Mouse (Mus musculus): ENCODE data around the gene Nr2c2ap.
A peak's percentile ranks its signal among the peaks of the same experiment; 100 is the strongest.

The Nr2c2ap gene

DNA sequence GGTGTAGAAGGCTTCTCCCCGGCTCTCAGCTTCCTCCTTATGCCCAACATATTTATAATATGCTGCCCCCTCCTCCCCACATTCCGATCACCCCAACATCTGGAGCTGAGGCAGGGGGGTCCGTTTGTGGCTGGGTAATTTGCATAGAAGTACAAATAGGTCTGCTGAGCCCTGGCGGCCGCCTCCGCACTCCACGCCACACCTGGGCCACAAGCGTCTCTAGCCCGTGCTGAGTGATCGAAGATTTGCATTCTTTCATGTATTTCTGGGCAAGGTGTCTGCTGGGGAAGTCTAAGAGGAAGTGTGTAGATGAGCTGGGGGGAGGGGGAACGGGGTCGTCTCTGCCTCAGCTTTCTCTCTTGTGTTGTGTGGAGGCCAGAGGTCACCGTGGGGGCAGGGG is 28.9 kb downstream of the Nr2c2ap start:
- no peak for DNase-seq (ENCODE audit: low spot score in 2 of 2)

DNA sequence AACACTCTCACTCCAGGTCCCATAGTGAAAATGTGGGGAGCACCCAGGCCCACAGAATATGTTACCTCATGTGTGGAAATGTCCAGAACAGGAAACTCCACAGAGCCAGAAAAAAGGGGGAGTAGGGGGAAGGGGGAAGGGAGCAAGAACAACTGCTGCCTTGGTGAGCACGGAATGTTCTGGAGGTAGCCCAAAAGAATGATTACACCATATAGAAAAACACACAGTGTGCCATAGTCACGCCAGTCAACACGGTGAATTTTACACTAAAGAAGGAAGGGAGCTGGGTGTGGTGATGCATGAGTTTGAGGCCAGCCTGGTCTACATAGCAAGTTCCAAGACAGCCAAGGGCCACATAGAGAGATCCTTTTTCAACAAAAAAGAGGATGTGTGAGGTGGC is 32.2 kb downstream of the Nr2c2ap start:
- no peak for DNase-seq (ENCODE audit: low spot score in 2 of 2)

DNA sequence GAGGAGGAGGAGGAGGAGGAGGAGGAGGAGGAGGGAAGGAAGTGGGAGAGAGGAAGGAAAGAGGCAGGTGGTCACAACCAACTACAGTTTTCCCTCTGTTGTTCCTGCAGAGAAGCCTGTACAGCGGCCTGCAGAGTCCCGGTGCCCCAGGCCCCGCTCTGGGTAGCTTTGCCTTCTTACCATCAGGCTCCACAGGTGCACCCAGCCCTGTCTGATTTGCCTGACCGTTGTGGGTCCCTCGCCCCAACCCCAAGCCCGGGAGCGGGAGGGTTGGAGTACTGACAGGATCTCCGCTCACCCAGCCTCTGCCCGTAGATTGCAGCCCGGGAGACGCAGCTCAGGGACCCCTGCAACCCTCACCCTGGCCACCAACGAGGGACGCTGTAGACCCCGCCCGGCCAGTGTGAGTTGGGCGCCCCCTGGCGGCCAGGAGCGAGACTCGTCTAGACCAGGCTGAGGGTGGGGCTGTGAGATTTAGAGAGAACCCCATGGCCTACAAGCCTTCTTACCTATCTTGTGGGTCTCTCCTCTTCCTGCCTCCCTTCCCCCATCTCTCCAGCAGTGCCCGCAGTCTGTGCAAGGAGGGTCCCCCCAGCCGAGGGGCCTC is 35.5 kb downstream of the Nr2c2ap start:
- peak in 1 of 2 experiments; percentile 50 for DNase-seq (ENCODE audit: low spot score in 2 of 2)

DNA sequence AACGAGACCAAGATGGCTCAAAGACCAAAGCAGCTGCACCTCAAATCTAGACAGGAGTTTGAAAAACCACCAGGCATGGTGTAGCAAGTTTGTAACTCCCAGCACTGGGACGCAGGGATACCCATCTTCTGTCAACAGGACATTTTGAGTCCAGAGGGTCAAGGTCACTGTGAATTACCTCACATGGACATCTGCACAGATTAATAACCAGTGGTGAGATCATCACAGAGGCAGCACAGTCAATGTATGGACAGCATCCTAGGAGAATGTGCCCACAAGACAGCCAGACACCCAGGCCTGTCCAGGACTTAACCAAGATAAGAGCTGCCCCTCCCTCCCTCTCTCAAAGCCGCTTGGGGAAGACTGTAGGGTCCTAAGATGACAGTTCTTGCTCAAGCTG is 39.0 kb downstream of the Nr2c2ap start:
- no peak for DNase-seq (ENCODE audit: low spot score in 2 of 2)

DNA sequence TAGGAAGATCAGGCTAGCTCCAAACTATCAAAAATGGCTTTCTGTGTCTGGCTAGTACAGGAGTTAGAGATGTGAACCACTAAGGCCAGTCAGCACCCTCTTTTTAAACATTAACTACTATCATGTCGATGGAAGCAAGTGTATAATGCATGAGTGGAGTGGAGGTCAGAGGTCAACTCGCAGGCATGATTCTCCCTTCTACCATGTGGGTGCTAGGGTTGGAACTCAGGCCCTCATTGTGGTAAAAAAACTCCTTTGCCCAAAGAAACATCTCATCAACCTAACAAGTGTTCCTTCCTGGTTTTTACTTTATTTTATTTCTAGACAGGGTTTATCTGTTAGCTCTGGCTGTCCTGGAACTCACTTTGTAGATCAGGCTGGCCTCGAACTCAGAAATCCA is 39.6 kb downstream of the Nr2c2ap start:
- DNase-seq (ENCODE audit: low spot score in 2 of 2): no peak

DNA sequence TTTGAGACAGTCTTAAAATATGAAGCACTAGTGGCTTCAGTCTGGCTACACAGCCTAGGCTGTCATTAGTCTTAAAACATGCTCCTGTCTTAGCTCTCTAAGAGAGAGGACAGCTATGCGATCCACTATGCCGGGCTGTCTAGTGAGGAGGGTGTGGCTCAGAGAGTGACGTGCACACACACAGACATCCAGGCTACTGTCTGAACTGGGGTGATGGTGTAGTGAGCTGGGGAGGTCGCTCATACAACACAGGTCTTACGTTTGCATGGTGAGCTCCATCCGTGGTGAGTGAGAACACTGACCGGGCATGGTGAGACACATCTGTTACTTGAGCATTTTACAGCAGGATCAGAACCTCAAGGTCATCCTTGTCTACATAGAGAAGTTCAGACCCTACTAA is 40.1 kb downstream of the Nr2c2ap start:
- DNase-seq (ENCODE audit: low spot score in 2 of 2): no peak

DNA sequence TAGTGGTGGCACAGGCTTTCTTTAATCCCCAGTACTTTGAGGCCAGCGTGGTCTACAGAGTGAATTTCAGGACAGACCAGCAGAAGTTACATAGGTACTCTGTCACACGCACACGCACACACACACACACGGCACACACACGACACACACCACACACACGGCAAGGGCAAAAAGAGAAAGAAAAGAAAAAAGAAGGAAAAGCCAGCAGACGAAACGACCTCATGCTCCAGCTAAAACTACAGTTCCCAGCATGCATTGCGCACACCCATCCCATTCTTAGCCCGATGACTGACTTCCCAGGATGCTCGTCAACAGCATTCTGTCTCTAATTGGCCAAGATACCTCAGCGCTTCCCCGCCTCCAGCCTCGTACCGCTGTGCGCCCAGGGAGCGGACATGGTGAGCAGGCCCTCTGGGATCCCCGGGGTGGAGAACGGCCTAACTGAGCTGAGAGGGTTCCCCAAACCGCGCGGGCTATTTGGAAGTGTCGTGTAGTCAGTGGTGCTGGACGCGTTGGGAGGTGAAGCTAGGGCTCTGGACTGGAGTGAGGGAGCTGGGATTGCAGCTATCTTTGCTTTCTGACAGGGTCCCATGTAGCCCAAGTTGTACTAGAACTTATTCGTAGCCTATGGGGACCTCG is 41.0 kb downstream of the Nr2c2ap start, which contains the start of gene Tmem161a:
Gene Tmem161a, plus strand, starts transcription at position 314 of the 639 bp plus-strand sequence.
- peak; percentile 88 to 90 for DNase-seq (ENCODE audit: low spot score in 2 of 2)

DNA sequence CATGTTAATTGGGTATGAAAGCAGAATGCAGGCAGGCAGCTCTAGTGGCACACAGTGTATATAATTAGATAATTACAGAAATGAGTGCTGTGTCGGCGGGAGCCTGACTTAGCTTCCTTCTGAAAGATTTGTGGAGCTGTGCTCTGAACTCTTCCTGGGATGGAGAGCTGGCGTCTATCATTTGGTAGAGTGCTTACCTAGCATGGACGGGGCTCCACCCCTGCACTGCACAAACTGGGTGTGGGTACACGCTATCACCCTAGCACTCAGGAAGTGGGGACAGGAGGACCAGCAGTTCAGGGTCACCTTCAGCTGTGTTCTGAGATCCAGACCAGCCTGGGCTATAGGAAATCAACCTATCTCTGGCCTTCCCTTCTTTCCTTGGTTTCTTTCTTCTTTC is 42.2 kb downstream of the Nr2c2ap start:
- DNase-seq (ENCODE audit: low spot score in 2 of 2): no peak

DNA sequence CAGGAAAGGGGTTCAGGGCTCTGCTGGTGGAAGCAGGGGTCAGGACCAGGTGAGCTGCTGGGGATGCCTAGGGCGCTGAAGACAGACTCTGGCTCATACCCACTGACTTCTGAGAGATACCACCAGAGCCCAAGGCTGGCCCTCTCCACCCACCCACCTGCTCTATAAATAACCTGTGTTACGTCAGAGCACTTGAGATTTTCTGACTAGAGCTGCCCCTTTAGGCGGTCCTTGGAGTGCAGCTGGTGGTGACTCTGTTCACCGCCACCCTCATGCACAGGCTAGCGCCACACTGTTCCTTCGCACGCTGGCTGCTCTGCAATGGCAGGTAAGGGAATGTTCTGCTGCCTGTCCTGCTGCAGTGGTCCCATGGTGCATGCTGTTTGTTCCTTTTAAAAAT is 42.9 kb downstream of the Nr2c2ap start:
- no peak for DNase-seq (ENCODE audit: low spot score in 2 of 2)

DNA sequence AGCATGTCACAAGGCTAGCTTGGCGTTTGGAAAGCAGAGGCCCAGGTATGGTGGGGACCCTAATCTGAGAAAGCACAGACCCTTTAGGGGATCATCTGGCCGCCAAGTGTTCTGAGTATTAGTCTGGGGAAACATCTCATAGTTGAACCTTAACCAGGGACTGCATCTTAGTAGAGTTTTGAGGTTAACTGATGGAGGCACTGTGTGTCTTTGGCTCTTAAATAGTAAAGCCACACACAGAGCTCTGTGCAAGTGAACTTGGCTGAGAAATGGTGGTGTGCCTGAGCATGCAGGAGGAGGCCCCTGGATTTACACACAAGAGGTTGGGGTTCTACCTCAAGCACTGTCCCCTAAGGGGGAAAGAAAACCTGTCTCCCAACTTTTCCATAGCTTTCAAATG is 47.1 kb downstream of the Nr2c2ap start:
- no peak for DNase-seq (ENCODE audit: low spot score in 2 of 2)

DNA sequence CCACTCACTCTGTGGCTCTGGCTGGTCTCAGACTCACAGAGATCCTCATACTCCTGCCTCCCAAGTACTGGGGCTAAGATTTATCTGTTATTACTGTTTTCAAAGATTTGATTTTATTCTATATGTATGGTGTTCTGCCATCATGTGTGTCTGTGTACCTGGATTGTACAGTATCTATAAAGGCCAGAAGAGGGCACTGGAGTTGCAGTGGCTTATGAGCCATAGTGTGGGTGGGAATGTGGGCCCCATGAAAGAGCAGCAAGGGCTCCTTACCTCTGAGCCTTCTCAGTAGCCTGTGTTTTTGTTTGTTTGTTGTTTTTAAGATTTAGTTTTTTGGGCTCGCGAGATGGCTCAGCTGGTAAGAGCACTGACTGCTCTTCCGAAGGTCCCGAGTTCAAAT is 47.9 kb downstream of the Nr2c2ap start:
- DNase-seq (ENCODE audit: low spot score in 2 of 2): no peak

DNA sequence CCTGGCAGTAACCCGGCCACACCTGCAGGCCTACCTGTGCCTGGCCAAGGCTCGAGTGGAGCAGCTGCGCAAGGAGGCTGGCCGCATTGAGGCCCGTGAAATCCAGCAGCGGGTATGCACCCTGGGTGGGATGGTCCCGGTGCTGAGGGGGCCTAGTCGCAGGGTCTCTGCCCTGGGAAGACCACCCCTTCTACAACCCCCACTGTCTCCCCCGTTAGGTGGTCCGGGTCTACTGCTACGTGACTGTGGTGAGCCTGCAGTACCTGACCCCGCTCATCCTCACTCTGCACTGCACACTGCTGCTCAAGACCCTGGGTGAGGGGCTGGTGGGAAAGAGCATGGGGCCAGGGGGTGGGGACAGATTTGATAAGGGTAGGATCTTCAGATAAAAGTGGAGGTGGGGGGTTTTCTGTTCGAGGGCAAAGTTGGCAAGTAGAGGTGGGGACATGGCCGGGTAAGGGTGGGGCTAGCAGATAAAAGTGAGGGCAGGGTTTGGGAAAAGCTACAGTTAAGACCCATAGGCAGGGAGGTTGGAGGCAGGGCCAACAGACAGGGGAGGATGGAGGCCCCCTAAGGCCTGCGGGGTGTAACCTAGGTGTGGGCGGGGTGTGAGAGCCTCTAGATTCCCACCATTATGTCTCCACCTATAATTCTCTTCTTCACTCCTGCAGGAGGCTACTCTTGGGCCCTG is 50.2 kb downstream of the Nr2c2ap start:
- DNase-seq (ENCODE audit: low spot score in 2 of 2): no peak

DNA sequence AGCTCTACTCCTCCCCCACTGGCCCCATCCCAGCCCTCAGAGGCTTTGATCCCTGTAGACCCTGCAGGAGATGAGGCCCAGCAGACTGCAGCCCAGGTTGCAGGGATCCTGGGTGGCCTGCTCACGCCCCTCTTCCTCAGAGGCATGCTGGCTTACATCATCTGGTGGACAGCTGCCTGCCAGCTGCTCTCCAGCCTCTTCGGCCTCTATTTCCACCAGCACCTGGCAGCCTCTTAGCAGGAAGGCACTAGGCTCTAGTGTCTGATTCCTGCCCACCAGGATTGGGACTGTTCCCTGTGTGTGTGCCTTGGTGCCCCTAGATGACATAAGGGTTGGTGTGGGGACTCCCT is 50.7 kb downstream of the Nr2c2ap start:
- DNase-seq (ENCODE audit: low spot score in 2 of 2): no peak

DNA sequence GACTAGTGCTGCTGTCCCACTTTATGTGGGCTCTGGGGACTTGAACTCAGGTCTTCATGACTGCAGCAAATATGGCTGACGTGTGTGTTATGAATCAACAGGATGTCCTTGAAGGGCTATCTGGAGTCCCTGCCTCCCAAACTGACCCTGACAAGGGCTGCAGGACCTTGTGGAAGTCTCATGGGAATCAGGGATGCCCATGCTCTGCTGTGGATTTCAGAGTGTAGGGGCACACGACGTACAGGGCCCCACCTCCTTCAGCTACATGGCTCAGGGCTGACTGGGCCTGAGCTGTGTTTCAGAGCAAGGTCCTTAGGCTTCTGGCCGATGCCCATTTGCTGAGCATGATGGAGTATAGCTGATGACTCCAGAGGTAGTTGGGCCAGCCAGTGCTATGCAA is 52.1 kb downstream of the Nr2c2ap start:
- DNase-seq (ENCODE audit: low spot score in 2 of 2): no peak
